Mouse (Mus musculus) liver, embryonic 12.5 days (tissue): ENCODE data around the gene Pitx1. TPM values are rescaled to one million over a fixed set of nuclear protein-coding genes. Genes with fewer than 3 reads are reported as not detected.

Source experiments
- ATAC-seq: fragments of 200-750 bp; cut with Nextera tagmentation; 2 replicates; pipeline ENCODE4 v1.8.0; 2017; ENCODE audit warnings: moderate number of reproducible peaks, mild to moderate bottlenecking, moderate library complexity
- H3K27ac ChIP-seq: fragments of 300-500 bp; sonication (generic); 2 replicates; pipeline ENCODE4 v1.5.1; 2016; ENCODE audit warnings: mild to moderate bottlenecking
- H3K27me3 ChIP-seq: fragments of 300-500 bp; sonication (generic); replicated peaks from 2 replicates; pipeline ENCODE4 v1.6.1; 2016; ENCODE audit warnings: mild to moderate bottlenecking, moderate library complexity
- H3K36me3 ChIP-seq: fragments of 300-500 bp; sonication (generic); 2 replicates; pipeline ENCODE4 v1.6.1; 2016; ENCODE audit warnings: mild to moderate bottlenecking, moderate library complexity
- H3K4me1 ChIP-seq: fragments of 300-500 bp; sonication (generic); 2 replicates; pipeline ENCODE4 v1.6.1; 2016
- H3K4me2 ChIP-seq: fragments of 300-500 bp; sonication (generic); 2 replicates; pipeline ENCODE4 v1.6.1; 2016; ENCODE audit warnings: mild to moderate bottlenecking, moderate library complexity
- H3K4me3 ChIP-seq: fragments of 300-500 bp; sonication (generic); 2 replicates; pipeline ENCODE4 v1.5.1; 2016; ENCODE audit warnings: mild to moderate bottlenecking, moderate library complexity
- H3K9ac ChIP-seq: fragments of 300-500 bp; sonication (generic); 2 replicates; pipeline ENCODE4 v1.6.1; 2016; ENCODE audit warnings: mild to moderate bottlenecking, moderate library complexity
- H3K9me3 ChIP-seq: fragments of 300-500 bp; sonication (generic); replicated peaks from 2 replicates; pipeline ENCODE4 v1.6.1; 2016; ENCODE audit warnings: mild to moderate bottlenecking, moderate library complexity
- WGBS: fragments of 180-500 bp; shearing (Covaris S2); methylation state at CpG from one replicate; pipeline ENCODE4 v1.1.7; 2016; ENCODE audit not compliant: insufficient replicate concordance; 5-methylcytosine and 5-hydroxymethylcytosine counted together
- polyA plus RNA-seq: library from polyadenylated mRNA; unstranded; fragments of >200 nt; fragmentation: Nextera tagmentation; extraction: Ambion mirVana; gene quantifications from 2 replicates; pipeline ENCODE4 v1.2.1, GENCODE M21; 2016

Gene Pitx1
- polyA plus RNA-seq, 1 experiment from 2014 or later: 0.88 TPM

DNA sequence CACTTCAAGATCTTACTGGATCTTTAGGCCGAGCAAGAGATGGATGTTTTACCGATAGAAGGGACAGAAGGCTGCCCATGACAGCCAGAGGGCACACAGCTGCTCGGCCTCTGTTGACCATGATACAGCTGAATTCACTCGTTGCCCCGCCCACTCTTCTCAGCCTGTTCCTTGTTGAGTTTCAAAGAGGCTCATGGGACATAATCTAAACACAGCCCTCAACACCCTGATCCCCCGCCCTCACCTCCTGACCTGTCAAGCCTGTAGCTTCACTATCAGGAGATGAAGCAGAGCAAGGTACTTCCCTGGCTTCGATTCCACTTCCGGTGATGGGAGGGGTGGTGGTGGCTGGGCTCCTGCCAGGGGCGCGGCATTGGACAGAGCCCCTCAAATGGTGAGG, 11.8 kb upstream of the Pitx1 start:
- H3K27me3 ChIP-seq: peaks cover 74% of the 10 kb centered on the region
- H3K36me3 ChIP-seq: no peaks in the 10 kb centered on the region
- no peak for ATAC-seq
- 43% methylated on average over 10 of the region's 10 CpGs for WGBS
- H3K4me1 ChIP-seq: no peaks in the 10 kb centered on the region
- no peak overlapping the region for H3K4me3 ChIP-seq
- H3K27ac ChIP-seq: no peak overlapping the region
- H3K4me2 ChIP-seq: 0 out of 2 replicates have a peak overlapping the region, but pooled peaks have one; percentile 5
- no peak overlapping the region for H3K9ac ChIP-seq
- no peaks in the 10 kb centered on the region for H3K9me3 ChIP-seq

DNA sequence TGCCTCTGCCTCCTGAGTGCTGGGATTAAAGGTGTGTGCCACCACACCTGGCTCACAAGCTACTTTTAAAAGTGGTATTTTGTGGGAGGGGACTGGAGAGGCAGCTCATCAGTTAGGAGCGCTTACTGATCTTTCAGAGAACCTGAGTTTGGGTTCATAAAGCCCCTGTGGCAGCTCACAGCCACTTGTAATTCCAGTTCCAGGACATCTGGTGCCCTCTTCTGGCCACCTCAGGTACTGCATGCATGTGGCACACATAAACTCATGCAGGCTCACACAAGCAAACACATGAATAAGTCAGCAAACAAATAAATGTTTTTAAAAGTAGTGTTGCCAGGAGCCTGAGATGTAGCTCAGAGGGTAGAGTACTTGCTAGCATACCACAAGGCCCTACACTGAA, 7.7 kb upstream of the Pitx1 start:
- Histone ChIP-seq H3K36me3 (no peaks in the 10 kb centered on the region), H3K4me1 (no peaks in the 10 kb centered on the region), H3K27me3 (peaks cover 85% of the 10 kb centered on the region), H3K27ac (no peak overlapping the region), H3K4me2 (no peak overlapping the region), H3K9ac (no peak overlapping the region), H3K9me3 (no peaks in the 10 kb centered on the region), H3K4me3 (no peak overlapping the region)
- no peak for ATAC-seq
- 65% methylated on average over 1 of the region's 1 CpGs for WGBS

DNA sequence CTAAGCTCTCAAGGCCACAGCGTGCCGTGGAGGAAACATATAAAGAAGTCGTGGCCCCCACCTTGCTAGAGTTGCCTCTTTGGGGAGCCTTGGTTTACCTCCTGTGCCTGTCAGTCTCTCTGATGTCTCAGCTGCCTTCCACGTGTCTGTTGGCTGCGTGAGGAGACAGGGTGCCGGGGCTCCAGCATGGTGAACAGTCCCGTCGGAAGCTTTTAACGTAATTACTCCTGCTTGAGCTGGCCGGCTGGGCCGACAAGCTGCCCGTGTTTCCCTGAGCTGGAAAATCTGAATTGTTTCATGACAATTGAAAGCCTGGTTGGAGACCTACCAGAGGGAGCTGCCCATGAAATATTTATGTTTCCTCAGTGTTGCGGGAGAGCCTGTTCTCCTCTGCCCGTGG, 4.2 kb upstream of the Pitx1 start:
- ATAC-seq: no peak
- Histone ChIP-seq H3K36me3 (no peaks in the 10 kb centered on the region), H3K9ac (no peak overlapping the region), H3K27me3 (peaks cover 86% of the 10 kb centered on the region), H3K9me3 (no peaks in the 10 kb centered on the region), H3K4me2 (no peak overlapping the region), H3K27ac (no peak overlapping the region), H3K4me1 (no peaks in the 10 kb centered on the region), H3K4me3 (no peak overlapping the region)
- WGBS: 54% methylated on average over 14 of the region's 14 CpGs

DNA sequence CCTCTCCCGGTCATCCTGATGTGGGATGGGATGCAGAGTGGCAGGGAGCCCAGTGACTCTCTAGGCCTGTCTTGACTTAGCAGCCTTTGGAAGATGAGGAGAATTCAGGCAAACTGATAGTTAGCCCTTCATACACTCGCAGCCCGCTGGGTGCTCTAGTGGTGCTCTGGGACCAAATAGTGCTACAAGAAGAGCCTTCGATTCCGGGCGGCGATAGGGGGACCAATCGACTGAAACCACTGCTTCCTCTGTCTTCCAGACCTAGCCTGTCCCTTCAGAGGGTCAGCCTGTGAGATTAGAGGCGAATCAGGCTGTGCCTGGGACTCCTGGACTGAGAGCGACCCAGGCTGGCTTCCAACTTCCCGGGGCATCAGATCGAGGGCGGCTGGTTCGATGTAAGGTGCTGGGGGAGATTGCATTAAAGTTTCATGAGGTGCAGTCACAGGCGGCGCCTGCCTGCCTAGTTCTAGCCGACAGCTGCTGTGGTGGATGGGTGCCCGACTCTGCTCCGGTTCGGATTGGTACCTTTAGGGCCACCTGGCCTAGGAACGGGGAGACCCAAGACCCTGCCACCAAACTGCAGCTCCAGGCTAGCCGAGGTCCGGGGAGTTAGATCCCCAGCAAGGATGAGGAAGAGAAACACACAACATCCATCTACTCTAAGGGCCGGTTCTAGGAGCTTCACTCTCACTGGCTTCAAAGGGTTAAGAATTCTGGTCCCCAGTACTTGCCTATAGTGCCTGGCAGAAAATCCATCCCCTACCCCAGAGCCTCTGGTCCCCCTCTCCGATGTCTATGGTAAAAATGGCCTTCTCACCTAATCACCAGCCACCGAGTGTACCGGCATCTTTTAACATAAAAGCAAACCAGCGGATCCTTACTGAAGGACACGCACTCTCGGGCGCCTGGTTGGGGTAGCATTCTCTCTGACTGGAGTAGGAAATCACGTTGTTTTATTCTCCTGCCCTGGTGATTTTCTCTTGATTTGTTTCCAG, 1.1 kb upstream of the Pitx1 start:
- Histone ChIP-seq H3K9ac (no peak overlapping the region), H3K27ac (no peak overlapping the region), H3K36me3 (no peaks in the 10 kb centered on the region), H3K4me3 (no peak overlapping the region), H3K4me1 (no peaks in the 10 kb centered on the region), H3K4me2 (no peak overlapping the region), H3K9me3 (no peaks in the 10 kb centered on the region), H3K27me3 (peaks cover 99% of the 10 kb centered on the region)
- no peak for ATAC-seq
- WGBS: 3% methylated on average over 32 of the region's 32 CpGs

DNA sequence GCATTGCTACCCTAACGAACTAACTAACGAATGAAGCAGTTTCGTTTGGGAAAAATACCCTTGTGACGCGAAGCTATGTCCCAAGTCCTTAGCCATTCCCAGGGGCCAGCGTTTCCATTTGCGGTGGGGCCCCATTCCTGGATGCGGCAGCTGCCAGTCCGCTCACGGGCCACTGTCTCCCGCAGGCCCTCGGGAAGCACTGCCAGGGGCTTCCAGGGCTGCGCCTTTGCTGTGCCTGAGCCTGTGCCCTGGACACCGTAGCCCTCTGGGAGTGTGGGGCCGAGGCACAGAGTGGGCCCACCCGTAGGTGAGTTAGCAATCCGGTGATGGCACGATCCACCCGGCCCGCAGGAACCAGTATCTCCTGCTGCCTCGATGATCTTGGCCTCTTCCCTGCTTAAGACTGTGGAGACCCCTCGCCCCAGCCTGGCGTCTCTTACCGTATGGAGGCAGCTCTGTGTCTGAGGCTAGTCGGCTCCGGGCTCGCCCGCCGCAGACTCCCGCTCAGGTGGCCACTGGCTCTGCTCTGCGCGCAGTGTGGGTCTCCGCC, 369 bp downstream of the Pitx1 start:
- H3K4me2 ChIP-seq: no peak overlapping the region
- peaks cover 6% of the 10 kb centered on the region; the same call in 1 of the 2 replicates for H3K4me1 ChIP-seq
- peaks cover 99% of the 10 kb centered on the region for H3K27me3 ChIP-seq
- no peaks in the 10 kb centered on the region for H3K36me3 ChIP-seq
- H3K27ac ChIP-seq: no peak overlapping the region
- 4% methylated on average over 33 of the region's 33 CpGs for WGBS
- H3K4me3 ChIP-seq: no peak overlapping the region
- H3K9ac ChIP-seq: no peak overlapping the region
- no peaks in the 10 kb centered on the region for H3K9me3 ChIP-seq
- ATAC-seq: no peak

DNA sequence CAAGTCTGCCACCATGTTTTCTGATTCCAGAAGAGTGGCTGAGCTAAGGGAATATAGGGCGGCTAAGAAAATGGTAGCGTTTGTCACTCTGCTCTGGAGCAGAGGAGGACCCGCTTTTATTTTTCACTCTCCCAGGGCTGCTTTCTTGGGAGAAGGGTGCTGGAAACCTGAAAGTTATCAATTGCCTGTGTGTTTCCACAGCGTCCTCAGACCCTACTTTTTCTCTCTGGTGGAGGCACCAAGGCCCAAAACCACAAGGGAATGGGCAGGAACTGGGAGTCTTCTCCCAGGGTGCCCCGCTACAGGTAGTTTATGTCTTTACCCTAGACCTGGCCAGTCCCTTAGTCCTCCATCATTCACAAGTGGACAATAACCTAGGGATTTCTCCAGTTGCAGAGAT, 1.3 kb downstream of the Pitx1 start:
- Histone ChIP-seq H3K27ac (no peak overlapping the region), H3K4me3 (no peak overlapping the region), H3K36me3 (no peaks in the 10 kb centered on the region), H3K9me3 (no peaks in the 10 kb centered on the region), H3K9ac (no peak overlapping the region), H3K4me1 (peaks cover 7% of the 10 kb centered on the region; the same call in 1 of the 2 replicates), H3K4me2 (no peak overlapping the region), H3K27me3 (peaks cover 99% of the 10 kb centered on the region)
- WGBS: 15% methylated on average over 5 of the region's 5 CpGs
- ATAC-seq: no peak

DNA sequence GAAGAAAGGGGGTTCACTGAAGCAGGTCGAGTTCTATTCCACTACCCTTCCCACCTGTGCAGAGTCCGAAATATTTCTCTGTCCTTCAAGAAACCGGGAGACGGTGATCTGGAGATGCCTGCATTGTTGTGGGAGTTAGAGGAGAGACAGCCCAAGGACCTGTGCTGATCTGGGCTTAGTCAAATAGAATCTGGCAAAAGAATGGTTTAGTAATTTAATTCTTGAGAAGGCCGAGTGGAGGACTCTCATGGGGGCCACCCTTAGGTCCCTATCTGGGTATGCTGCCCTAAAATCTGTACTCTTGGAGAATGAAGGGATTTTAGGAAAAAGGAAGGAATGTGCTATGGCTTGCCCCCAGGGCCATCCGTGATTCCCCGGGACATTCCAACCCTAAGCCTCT, 2.1 kb downstream of the Pitx1 start:
- no peak for ATAC-seq

DNA sequence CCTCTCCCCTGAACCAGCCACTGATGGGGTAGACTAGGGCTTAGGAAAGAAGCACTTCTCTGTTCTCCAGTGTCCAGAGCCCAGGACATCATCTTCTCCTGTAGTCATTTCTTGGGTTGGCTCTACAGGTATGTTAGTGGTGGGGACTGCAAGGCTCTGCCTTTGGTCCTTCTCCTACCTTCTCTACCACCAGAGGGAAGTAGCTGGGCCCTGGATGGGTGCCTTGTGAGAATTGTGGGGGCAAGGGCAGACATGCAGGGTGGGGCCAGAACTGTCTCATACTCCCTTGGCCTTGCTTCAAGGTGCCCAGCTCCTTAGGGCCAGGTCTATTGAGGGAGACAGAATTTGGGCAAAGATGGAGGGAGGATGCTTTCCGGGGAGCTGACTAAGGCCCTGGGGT, 3.4 kb downstream of the Pitx1 start:
- ATAC-seq: no peak
- peaks cover 99% of the 10 kb centered on the region for H3K27me3 ChIP-seq
- no peak overlapping the region for H3K9ac ChIP-seq
- H3K4me1 ChIP-seq: peaks cover 7% of the 10 kb centered on the region; the same call in 1 of the 2 replicates
- H3K9me3 ChIP-seq: no peaks in the 10 kb centered on the region
- WGBS: 27% methylated on average over 1 of the region's 1 CpGs
- no peak overlapping the region for H3K4me2 ChIP-seq
- H3K36me3 ChIP-seq: no peaks in the 10 kb centered on the region
- no peak overlapping the region for H3K4me3 ChIP-seq
- no peak overlapping the region for H3K27ac ChIP-seq

More for the DNA sequence above, 2.1 kb downstream of the Pitx1 start:
- Histone ChIP-seq H3K36me3 (no peaks in the 10 kb centered on the region), H3K27me3 (peaks cover 98% of the 10 kb centered on the region), H3K4me2 (no peak overlapping the region), H3K27ac (no peak overlapping the region), H3K4me1 (peaks cover 7% of the 10 kb centered on the region; the same call in 1 of the 2 replicates), H3K4me3 (no peak overlapping the region), H3K9me3 (no peaks in the 10 kb centered on the region), H3K9ac (no peak overlapping the region)
- WGBS: 7% methylated on average over 7 of the region's 7 CpGs

DNA sequence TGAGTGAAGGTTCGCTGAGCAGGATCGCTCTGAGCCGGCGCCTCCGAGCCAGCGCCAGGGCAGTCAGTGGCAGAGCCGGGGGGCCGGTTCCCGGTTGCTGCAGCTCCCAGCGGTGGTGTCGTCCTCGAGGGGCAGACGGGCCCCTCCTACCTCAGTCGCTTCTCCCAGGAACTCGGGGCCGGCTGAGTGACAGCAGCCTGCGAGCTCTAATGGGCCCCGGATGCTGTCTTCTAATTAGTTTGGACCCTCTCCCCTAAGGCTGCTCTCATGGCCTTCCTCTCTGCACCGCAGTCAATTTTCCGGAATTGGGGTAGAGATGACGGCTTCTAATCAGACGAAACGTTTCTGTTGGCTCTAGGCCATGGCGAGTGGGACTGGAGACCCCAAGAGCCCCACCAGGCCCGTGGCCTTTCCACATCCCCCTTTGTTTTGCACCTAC, 4.3 kb downstream of the Pitx1 start:
- peak overlapping the region; percentile 47; the same call in 1 of the 2 replicates for H3K4me2 ChIP-seq
- ATAC-seq: no peak
- no peaks in the 10 kb centered on the region for H3K9me3 ChIP-seq
- WGBS: 2% methylated on average over 25 of the region's 25 CpGs
- H3K27ac ChIP-seq: no peak overlapping the region
- no peaks in the 10 kb centered on the region for H3K36me3 ChIP-seq
- H3K4me3 ChIP-seq: peak overlapping the region; percentile 30; the same call in 1 of the 2 replicates
- no peak overlapping the region for H3K9ac ChIP-seq
- H3K27me3 ChIP-seq: peaks cover 96% of the 10 kb centered on the region
- peaks cover 7% of the 10 kb centered on the region; the same call in 1 of the 2 replicates for H3K4me1 ChIP-seq

DNA sequence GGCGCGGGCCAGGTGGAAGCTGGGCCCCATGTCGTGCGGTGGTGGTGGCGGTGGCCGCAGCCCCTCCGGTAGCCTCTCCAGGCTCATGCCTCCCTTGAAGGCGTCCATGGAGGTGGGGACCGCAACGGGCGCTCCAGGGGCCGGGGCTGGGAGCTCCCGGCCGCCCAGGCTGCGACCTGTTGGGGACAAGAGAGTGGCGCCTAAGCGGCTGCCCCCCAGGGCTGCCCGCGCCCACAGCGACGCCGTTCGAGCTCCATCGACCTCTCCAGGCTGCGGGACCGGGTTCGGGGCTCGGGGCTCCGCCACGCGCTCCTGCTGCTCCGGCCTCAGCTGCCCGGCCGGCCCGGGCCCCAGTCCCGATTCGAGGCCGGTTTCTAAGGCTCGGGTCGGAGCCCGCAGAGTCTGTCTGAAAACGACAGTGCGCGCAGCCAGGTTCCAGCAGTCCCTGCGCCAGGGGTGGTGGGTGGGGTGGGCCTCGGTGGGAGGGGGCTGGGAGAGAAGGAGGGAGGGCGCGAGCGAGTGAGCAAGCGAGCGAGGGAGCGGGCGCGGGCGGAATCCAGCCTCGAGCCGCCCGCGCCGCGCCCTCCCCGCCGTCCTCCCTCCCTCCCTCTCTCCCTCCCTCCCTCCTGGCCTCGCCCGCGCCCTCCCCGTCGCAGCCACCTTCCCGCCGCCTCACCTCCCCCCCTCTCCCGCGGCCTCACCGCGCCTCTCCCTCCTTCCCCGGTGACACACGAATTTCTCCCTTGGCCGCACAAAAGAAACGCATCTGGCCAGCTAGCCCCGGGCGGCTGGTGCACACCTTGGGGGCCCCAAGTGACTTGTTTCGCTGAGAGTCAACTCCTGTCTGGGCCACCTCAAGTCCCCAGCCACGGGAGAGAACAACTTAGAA, 4.9 kb downstream of the Pitx1 start:
- Histone ChIP-seq H3K4me2 (peak overlapping the region; percentile 47), H3K27me3 (peaks cover 96% of the 10 kb centered on the region), H3K36me3 (no peaks in the 10 kb centered on the region), H3K4me1 (peaks cover 7% of the 10 kb centered on the region; the same call in 1 of the 2 replicates), H3K4me3 (peak overlapping the region; percentile 30), H3K9ac (no peak overlapping the region), H3K27ac (no peak overlapping the region), H3K9me3 (no peaks in the 10 kb centered on the region)
- no peak for ATAC-seq
- 2% methylated on average over 69 of the region's 82 CpGs for WGBS

DNA sequence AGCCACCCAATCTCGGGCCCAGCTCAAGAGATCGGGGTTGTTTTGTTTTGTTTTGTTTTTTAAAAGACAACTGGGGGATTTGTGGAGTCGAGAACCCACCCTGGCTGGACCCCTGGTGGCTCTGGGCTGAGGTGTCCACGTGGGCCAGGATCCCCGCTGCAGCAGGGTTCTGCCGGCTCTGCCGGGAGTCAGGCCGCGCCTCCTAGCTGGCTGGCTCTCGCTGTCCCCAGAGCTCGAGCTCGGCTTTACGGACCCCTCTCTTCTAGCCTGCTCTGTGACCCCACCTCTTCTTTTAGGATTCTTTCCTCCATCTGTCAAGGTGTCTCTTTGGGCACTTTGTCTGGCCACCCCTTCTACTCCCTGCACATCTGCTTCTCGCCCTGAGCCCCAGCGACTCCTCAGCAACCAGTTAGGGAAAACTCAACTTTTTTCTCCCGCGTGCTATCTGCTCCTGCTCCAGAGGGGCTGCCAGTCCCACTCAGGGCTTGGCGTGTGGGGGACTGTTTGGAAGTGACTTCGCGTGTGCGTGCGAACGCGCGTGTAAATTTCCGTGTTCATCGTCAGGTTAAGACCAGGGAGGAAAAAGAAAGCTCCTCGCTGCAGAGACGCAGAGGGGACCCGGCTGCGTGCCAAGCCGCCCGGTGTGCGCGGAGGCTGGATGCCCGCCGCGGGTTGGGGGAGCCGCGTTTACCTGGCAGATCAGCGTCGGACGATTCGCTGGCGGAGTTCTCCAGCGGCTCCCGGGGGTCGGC, 5.7 kb downstream of the Pitx1 start:
- 1% methylated on average over 48 of the region's 48 CpGs for WGBS
- H3K4me3 ChIP-seq: peak overlapping the region; percentile 30
- no peaks in the 10 kb centered on the region for H3K36me3 ChIP-seq
- H3K9ac ChIP-seq: no peak overlapping the region
- H3K27me3 ChIP-seq: peaks cover 96% of the 10 kb centered on the region
- peaks cover 7% of the 10 kb centered on the region; the same call in 1 of the 2 replicates for H3K4me1 ChIP-seq
- H3K4me2 ChIP-seq: peak overlapping the region; percentile 47
- no peaks in the 10 kb centered on the region for H3K9me3 ChIP-seq
- ATAC-seq: no peak
- no peak overlapping the region for H3K27ac ChIP-seq
